Mouse (Mus musculus): ENCODE results near the gene Kat6b. TPM values are rescaled to one million over a fixed set of nuclear protein-coding genes. Genes with fewer than 3 reads are reported as not detected.
"Not testable (repeated sequence)": the region's sequence is repeated elsewhere in the genome, so short reads cannot be mapped to it uniquely, and the experiment has no call there.

The Kat6b gene
- polyA plus RNA-seq, 1 experiment from 2014 or later = 22.0 TPM

DNA sequence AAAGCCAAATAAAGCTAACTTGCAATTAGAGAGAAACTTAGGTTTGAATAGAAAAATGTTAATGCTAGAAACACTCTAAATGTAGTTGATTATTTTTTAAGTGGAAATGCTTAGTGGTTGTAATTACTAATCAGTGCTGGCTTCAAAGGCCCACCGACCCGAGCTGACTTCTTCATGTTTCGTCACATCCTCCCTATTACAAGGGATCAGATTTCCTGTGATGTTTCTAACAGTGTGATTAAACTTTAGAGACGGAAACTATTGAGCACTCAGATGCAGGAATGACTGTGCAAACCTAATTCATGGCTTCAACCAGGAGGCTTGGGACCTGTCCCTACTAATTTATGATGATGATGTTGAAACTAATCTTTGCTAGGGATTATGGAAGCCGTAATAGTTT lies 25.8 kb downstream of the Kat6b start:
- Histone ChIP-seq H3K27ac (ENCODE audit: low read depth, low read length) (no peak overlapping the region), H3K9ac (ENCODE audit: low read depth, low read length) (no peak overlapping the region), H3K27me3 (ENCODE audit: control insufficient read depth, insufficient read depth, low read length) (no peaks in the 10 kb centered on the region), H3K4me2 (replicated peaks; ENCODE audit: low read depth, low read length) (no peak overlapping the region), H3K4me3 (ENCODE audit: low read length) (no peak overlapping the region), H3K9me3 (ENCODE audit: control insufficient read depth, low read length) (no peaks in the 10 kb centered on the region), H3K36me3 (ENCODE audit: control insufficient read depth, insufficient read depth, low read length) (no peaks in the 10 kb centered on the region), H3K4me1 (ENCODE audit: control insufficient read depth, insufficient read depth, low read length) (no peaks in the 10 kb centered on the region; the same call in 1 of the 2 replicates)
- no peak for ATAC-seq (ENCODE audit: low FRiP score, low TSS enrichment)
- 37% methylated on average over 5 of the region's 5 CpGs for WGBS

- Histone ChIP-seq H3K4me3 (ENCODE audit: low read length) (no peak overlapping the region), H3K4me1 (ENCODE audit: control insufficient read depth, insufficient read depth, low read length) (no peaks in the 10 kb centered on the region), H3K4me2 (replicated peaks; ENCODE audit: low read depth, low read length) (no peak overlapping the region), H3K36me3 (ENCODE audit: control insufficient read depth, insufficient read depth, low read length) (no peaks in the 10 kb centered on the region), H3K9me3 (ENCODE audit: control insufficient read depth, low read length) (no peaks in the 10 kb centered on the region), H3K9ac (ENCODE audit: low read depth, low read length) (no peak overlapping the region), H3K27me3 (ENCODE audit: control insufficient read depth, insufficient read depth, low read length) (no peaks in the 10 kb centered on the region), H3K27ac (ENCODE audit: low read depth, low read length) (no peak overlapping the region)
- 52% methylated on average over 3 of the region's 3 CpGs for WGBS
- no peak for ATAC-seq (ENCODE audit: low FRiP score, low TSS enrichment)
Measured at GRCm38 (mm10) chr14:21509111-21509905, 28.1 kb downstream of the Kat6b start.

DNA sequence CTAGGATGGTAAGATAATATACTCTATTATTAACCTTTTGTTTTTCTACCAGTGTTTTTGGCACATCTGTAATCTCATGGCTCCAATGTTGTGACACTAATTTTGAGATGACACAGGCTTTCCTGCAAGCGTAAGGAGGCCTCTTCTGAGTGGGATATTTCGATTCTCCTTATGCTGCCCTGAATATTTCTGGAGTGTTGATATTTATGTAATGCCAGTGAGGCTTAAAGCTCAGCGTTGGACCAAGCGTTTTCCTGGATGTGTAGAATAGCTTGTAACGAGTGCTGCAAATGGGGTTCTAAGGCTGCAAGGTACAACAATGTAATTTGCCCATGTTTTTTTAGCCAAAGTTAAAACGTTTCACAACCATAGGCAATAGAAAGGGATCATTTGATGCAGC lies 30.2 kb downstream of the Kat6b start:
- Histone ChIP-seq H3K36me3 (ENCODE audit: control insufficient read depth, insufficient read depth, low read length) (no peaks in the 10 kb centered on the region; the same call in 1 of the 2 replicates), H3K27ac (ENCODE audit: low read depth, low read length) (no peak overlapping the region), H3K9ac (ENCODE audit: low read depth, low read length) (no peak overlapping the region), H3K9me3 (ENCODE audit: control insufficient read depth, low read length) (no peaks in the 10 kb centered on the region), H3K4me3 (ENCODE audit: low read length) (no peak overlapping the region), H3K4me2 (replicated peaks; ENCODE audit: low read depth, low read length) (no peak overlapping the region), H3K4me1 (ENCODE audit: control insufficient read depth, insufficient read depth, low read length) (no peaks in the 10 kb centered on the region), H3K27me3 (ENCODE audit: control insufficient read depth, insufficient read depth, low read length) (no peaks in the 10 kb centered on the region)
- ATAC-seq (ENCODE audit: low FRiP score, low TSS enrichment) = no peak
- WGBS = 86% methylated on average over 6 of the region's 6 CpGs

- Histone ChIP-seq H3K9ac (ENCODE audit: low read depth, low read length) (no peak overlapping the region), H3K9me3 (ENCODE audit: control insufficient read depth, low read length) (no peaks in the 10 kb centered on the region), H3K4me2 (replicated peaks; ENCODE audit: low read depth, low read length) (no peak overlapping the region), H3K4me1 (ENCODE audit: control insufficient read depth, insufficient read depth, low read length) (no peaks in the 10 kb centered on the region), H3K36me3 (ENCODE audit: control insufficient read depth, insufficient read depth, low read length) (peaks cover 10% of the 10 kb centered on the region), H3K27ac (ENCODE audit: low read depth, low read length) (no peak overlapping the region), H3K4me3 (ENCODE audit: low read length) (no peak overlapping the region), H3K27me3 (ENCODE audit: control insufficient read depth, insufficient read depth, low read length) (no peaks in the 10 kb centered on the region)
- ATAC-seq (ENCODE audit: low FRiP score, low TSS enrichment) = no peak
- 91% methylated on average over 5 of the region's 5 CpGs for WGBS
Measured at GRCm38 (mm10) chr14:21515505-21515904, 34.3 kb downstream of the Kat6b start.

DNA sequence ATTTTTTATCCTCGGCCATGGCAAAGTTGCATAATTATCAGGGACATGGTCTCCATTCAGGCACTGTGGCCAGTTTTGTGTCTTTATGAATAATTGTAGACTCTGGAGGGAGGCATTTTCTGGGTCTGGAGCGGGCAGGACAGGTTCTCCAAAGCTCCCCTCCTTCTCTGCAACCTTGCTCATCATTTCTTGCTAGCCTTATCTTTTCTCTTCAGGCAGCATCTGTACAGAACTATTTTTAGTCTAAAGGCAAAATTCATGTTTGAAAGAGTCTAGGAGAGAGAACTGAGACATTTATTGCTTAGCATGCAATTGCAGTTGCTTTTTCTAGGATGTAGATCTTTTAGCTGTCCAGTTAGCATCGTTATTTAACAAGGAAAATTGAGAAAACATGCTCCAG lies 38.1 kb downstream of the Kat6b start:
- 89% methylated on average over 3 of the region's 3 CpGs for WGBS
- no peak overlapping the region for H3K4me3 ChIP-seq (ENCODE audit: low read length)
- H3K27ac ChIP-seq (ENCODE audit: low read depth, low read length) = no peak overlapping the region
- no peak for ATAC-seq (ENCODE audit: low FRiP score, low TSS enrichment)
- no peaks in the 10 kb centered on the region for H3K9me3 ChIP-seq (ENCODE audit: control insufficient read depth, low read length)
- peaks cover 10% of the 10 kb centered on the region for H3K36me3 ChIP-seq (ENCODE audit: control insufficient read depth, insufficient read depth, low read length)
- peaks cover 15% of the 10 kb centered on the region for H3K4me1 ChIP-seq (ENCODE audit: control insufficient read depth, insufficient read depth, low read length)
- H3K4me2 ChIP-seq (replicated peaks; ENCODE audit: low read depth, low read length) = no peak overlapping the region
- H3K9ac ChIP-seq (ENCODE audit: low read depth, low read length) = no peak overlapping the region
- H3K27me3 ChIP-seq (ENCODE audit: control insufficient read depth, insufficient read depth, low read length) = no peaks in the 10 kb centered on the region

DNA sequence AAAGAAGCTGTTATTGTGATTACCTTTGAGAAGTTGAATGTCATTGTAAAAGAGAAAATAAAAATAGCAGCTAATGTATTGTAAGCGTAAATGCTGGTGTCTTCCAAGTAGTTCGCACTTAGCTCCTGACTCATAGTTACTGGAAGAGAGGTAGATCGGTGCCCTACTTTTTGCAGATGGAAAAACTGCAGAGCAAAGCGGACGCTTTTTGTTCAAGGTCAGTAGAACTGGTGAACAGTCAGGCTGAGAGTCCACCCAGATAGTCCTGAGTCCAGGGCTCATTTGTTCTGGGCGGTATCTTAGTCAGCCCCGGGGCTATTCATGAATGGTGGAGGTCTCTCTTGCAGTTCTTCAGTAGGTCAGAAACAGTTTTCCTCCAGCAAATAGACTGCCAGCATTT lies 39.3 kb downstream of the Kat6b start:
- H3K27ac ChIP-seq (ENCODE audit: low read depth, low read length) = no peak overlapping the region
- 94% methylated on average over 7 of the region's 7 CpGs for WGBS
- peaks cover 10% of the 10 kb centered on the region for H3K36me3 ChIP-seq (ENCODE audit: control insufficient read depth, insufficient read depth, low read length)
- H3K9me3 ChIP-seq (ENCODE audit: control insufficient read depth, low read length) = no peaks in the 10 kb centered on the region
- no peak for ATAC-seq (ENCODE audit: low FRiP score, low TSS enrichment)
- no peak overlapping the region for H3K9ac ChIP-seq (ENCODE audit: low read depth, low read length)
- no peak overlapping the region for H3K4me3 ChIP-seq (ENCODE audit: low read length)
- no peaks in the 10 kb centered on the region for H3K27me3 ChIP-seq (ENCODE audit: control insufficient read depth, insufficient read depth, low read length)
- no peak overlapping the region for H3K4me2 ChIP-seq (replicated peaks; ENCODE audit: low read depth, low read length)
- H3K4me1 ChIP-seq (ENCODE audit: control insufficient read depth, insufficient read depth, low read length) = peaks cover 19% of the 10 kb centered on the region

- Histone ChIP-seq H3K4me1 (ENCODE audit: control insufficient read depth, insufficient read depth, low read length) (peaks cover 19% of the 10 kb centered on the region), H3K36me3 (ENCODE audit: control insufficient read depth, insufficient read depth, low read length) (peaks cover 10% of the 10 kb centered on the region)
- not testable (repeated sequence) for H3K4me2 ChIP-seq (replicated peaks; ENCODE audit: low read depth, low read length); H3K9me3 ChIP-seq (ENCODE audit: control insufficient read depth, low read length); ATAC-seq (ENCODE audit: low FRiP score, low TSS enrichment); H3K27ac ChIP-seq (ENCODE audit: low read depth, low read length); H3K4me3 ChIP-seq (ENCODE audit: low read length); H3K27me3 ChIP-seq (ENCODE audit: control insufficient read depth, insufficient read depth, low read length); H3K9ac ChIP-seq (ENCODE audit: low read depth, low read length)
- WGBS = 91% methylated on average over 4 of the region's 4 CpGs
Measured at GRCm38 (mm10) chr14:21521496-21521895, 40.3 kb downstream of the Kat6b start.

DNA sequence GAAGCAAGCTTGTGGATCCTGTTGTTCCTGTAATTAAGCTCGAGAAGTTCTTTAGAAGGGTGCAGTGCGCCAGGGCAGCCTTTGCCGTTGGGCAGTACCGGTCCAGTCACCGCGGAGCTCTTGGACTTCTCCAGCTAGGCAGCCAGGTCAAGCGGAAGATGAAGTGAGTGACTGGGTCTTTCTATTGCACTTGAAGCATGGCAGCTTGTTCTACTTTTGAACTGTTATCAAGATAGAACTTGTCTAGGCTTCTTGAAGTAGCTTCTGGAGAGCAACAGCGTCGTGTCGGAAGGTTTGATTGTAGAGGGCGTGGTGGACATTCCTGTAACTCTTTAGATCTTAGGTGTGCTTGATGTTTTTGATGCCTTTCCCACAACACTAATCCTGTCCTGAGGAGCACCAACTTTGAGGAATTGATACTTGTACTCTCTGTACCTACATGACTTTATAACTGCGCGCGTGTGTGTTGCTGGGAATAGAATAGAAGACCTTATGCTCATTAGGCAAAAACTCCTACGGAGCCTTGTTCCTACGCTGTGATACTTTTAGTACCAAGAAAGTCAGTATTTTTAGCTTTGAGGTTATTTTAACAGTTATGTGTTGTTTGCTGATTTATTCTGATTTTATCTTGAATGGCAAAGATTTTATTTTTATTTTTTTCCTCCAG lies 41.2 kb downstream of the Kat6b start:
- Histone ChIP-seq H3K4me1 (ENCODE audit: control insufficient read depth, insufficient read depth, low read length) (peaks cover 19% of the 10 kb centered on the region), H3K4me2 (replicated peaks; ENCODE audit: low read depth, low read length) (no peak overlapping the region), H3K27me3 (ENCODE audit: control insufficient read depth, insufficient read depth, low read length) (no peaks in the 10 kb centered on the region), H3K9ac (ENCODE audit: low read depth, low read length) (no peak overlapping the region), H3K27ac (ENCODE audit: low read depth, low read length) (no peak overlapping the region), H3K36me3 (ENCODE audit: control insufficient read depth, insufficient read depth, low read length) (peaks cover 2% of the 10 kb centered on the region; the same call in 1 of the 2 replicates), H3K4me3 (ENCODE audit: low read length) (no peak overlapping the region), H3K9me3 (ENCODE audit: control insufficient read depth, low read length) (no peaks in the 10 kb centered on the region)
- no peak for ATAC-seq (ENCODE audit: low FRiP score, low TSS enrichment)
- WGBS = 90% methylated on average over 16 of the region's 16 CpGs

GRCm38 (mm10) chr14:21523234-21523633 lies 42.0 kb downstream of the Kat6b start:
- Histone ChIP-seq H3K4me1 (ENCODE audit: control insufficient read depth, insufficient read depth, low read length) (peaks cover 19% of the 10 kb centered on the region), H3K9me3 (ENCODE audit: control insufficient read depth, low read length) (no peaks in the 10 kb centered on the region), H3K27ac (ENCODE audit: low read depth, low read length) (peak overlapping the region; percentile 64; the same call in 1 of the 2 replicates), H3K4me3 (ENCODE audit: low read length) (no peak overlapping the region), H3K9ac (ENCODE audit: low read depth, low read length) (no peak overlapping the region), H3K4me2 (replicated peaks; ENCODE audit: low read depth, low read length) (no peak overlapping the region), H3K27me3 (ENCODE audit: control insufficient read depth, insufficient read depth, low read length) (no peaks in the 10 kb centered on the region), H3K36me3 (ENCODE audit: control insufficient read depth, insufficient read depth, low read length) (no peaks in the 10 kb centered on the region)
- no peak for ATAC-seq (ENCODE audit: low FRiP score, low TSS enrichment)
- WGBS = 44% methylated on average over 9 of the region's 9 CpGs

Data from kidney, embryonic 14.5 days (tissue).